Mouse (Mus musculus): ENCODE measurements around the gene Liph.

GRCm38 (mm10) chr16:21983146-21983545, 12.3 kb downstream of the Liph start:
- TF ChIP-seq CTCF (IDR thresholded peaks at IDR 0.05; ENCODE audit: insufficient read depth, low read depth, low read length) (no peak), POLR2A (IDR thresholded peaks at IDR 0.05; ENCODE audit: insufficient read depth, low read depth, low read length) (no peak)

Data from olfactory bulb, adult 2 months (tissue).